Mouse (Mus musculus) olfactory bulb, adult 2 months (tissue): Measurements from ENCODE around the gene Plxnd1.

Experiments used
- CTCF ChIP-seq: fragments of 200-500 bp; IDR thresholded peaks from 2 replicates; pipeline ENCODE4 v1.5.1; 2012; ENCODE audit warnings: low read depth, mild to moderate bottlenecking, low read length, moderate library complexity; ENCODE audit not compliant: insufficient read depth
- POLR2A ChIP-seq: fragments of 200-500 bp; IDR thresholded peaks from 2 replicates; pipeline ENCODE4 v1.6.1; 2012; ENCODE audit warnings: mild to moderate bottlenecking, low read depth, low read length, moderate library complexity; ENCODE audit not compliant: insufficient read depth

DNA sequence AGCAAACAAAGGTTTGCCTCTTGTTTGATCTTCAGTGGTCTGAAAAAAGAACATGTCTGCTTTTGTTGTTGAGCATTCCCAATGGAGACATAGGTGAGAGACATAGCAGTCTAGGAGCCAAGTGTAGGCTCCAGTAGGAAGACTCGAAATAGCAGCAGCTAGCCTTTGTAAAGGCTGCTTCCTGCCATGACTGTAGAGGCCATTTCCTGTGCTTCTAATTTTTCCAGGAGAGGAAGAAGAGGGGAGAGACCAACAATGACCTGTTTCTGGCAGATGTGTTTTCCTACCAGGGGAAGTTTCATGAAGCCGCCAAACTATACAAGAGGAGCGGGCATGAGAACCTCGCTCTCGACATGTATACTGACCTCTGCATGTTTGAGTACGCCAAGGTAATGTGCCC is 89.2 kb downstream of the Plxnd1 start:
- TF ChIP-seq CTCF (no peak), POLR2A (no peak)
